Mouse (Mus musculus): ENCODE measurements around the gene Apbb2.

DNA sequence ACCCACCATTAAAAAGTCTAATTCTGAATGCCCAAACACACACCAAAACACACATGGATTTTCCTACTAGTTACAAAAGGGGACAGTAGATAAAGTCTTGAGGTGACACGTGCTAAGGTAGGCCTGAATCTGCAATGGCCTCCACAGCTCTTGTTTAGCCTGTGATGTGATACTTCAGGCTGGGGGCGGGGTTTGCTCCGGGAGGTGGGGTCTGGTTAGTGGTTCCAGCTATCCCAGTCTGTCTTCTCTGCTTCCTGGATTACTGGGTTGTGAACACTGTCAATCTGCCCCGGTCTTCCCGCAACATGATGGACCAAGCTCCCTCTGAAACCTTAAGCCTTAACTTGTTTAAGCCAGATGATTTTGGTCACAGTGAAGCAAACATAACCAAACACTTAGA lies 210.0 kb downstream of the Apbb2 start:
- TF ChIP-seq CTCF (conservative IDR thresholded peaks at IDR 0.05; ENCODE audit: low read length): no peak
- no peak for TF ChIP-seq NANOG (IDR thresholded peaks at IDR 0.05; ENCODE audit: borderline replicate concordance, low read length)
- TF ChIP-seq POU5F1 (IDR thresholded peaks at IDR 0.05; ENCODE audit: borderline replicate concordance, low read length): no peak
